Mouse (Mus musculus) thymus, postnatal 25 days (tissue): ENCODE data around the gene Fuk.
"Not testable (repeated sequence)": the region's sequence is repeated elsewhere in the genome, so short reads cannot be mapped to it uniquely, and the experiment has no call there.

ENCODE experiments used
- DNase-seq: peaks from one replicate; pipeline ENCODE4 v3.0.0; 2022

The Fuk gene

GRCm38 (mm10) chr8:110918460-110918859 is 16.2 kb upstream of the Fuk start:
- no peak for DNase-seq

DNA sequence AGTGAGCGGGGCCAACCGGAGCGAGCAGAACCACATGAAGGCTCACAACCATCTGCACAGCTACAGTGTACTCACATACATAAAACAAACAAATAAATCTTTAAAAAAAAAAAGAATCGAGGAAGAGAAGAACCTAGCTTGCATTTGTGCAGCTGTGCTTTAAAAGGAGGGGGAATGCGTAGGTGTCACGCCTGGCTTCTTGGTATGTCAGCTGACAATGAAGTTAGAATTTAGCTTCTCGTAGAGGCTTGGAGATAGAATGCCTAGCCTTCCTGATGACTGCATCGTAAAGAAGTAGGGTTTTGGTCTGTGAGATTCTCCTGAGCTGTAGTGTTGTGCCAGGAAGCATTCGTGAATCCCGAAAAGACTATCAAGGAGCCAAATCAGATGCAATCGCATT is 15.7 kb upstream of the Fuk start:
- DNase-seq: no peak

DNA sequence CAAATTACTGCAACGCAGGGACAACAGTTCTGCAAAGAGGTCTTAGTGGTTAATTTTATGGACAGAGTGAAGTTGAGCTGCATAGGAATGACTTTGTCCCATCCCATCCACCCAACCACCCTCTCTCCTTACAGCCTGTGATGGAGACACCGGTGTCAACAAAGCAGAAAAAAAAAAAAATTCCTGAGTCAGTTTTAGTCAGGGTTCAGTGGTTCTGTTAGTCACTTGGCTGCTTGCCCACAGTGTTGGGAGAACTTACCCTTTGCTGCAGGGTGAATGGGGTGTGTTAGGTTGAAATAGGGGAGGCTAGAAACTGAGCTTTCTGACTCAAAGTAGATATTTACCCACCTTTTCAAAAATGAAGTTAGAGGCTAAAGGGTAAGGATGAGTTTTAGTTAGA is 15.1 kb upstream of the Fuk start:
- DNase-seq: no peak

GRCm38 (mm10) chr8:110911576-110912570 is 9.6 kb upstream of the Fuk start:
- DNase-seq: no peak

GRCm38 (mm10) chr8:110909850-110910249 is 7.6 kb upstream of the Fuk start:
- DNase-seq: not testable (repeated sequence)

- no peak for DNase-seq
Observed at GRCm38 (mm10) chr8:110906682-110907081, 4.4 kb upstream of the Fuk start.

GRCm38 (mm10) chr8:110905404-110905803 is 3.1 kb upstream of the Fuk start:
- no peak for DNase-seq

DNA sequence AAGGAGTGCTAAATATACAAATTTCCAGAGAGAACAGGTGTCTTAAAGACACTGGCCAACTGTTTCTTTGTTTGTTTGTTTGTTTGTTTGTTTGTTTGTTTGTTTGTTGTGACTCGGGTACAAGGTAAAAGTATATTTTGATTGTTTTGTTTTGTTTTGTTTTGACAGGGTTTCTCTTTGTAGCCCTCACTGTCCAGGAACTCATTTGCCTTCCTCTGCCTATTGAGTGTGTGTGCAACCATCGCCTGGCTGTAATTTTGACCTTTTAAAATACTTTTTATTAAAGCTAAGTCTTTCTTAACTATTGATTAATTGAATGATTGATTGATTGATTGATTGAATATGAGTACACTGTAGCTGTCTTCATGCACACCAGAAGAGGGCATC is 284 bp upstream of the Fuk start:
- DNase-seq: no peak

- DNase-seq: no peak
Observed at GRCm38 (mm10) chr8:110901056-110901455, 1.2 kb downstream of the Fuk start.

DNA sequence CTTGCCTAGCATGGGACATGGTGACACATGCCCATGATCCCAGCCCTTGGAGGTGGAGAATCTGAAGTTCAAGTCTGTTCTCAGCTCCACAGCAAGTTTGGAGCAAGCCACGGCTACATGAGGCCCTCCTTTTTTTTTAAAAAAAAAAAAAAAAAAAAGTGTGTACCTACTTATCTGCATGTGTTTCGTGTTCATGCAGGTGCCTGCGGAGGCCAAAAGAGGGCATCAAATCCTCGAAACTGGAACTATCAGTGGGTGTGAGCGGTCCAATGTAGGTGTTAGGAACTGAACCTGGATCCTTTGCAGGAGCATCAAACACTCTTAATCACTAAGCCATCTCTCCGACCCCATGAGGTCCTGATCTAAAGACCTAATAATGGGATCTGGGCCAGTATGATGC is 4.8 kb downstream of the Fuk start:
- DNase-seq: no peak

DNA sequence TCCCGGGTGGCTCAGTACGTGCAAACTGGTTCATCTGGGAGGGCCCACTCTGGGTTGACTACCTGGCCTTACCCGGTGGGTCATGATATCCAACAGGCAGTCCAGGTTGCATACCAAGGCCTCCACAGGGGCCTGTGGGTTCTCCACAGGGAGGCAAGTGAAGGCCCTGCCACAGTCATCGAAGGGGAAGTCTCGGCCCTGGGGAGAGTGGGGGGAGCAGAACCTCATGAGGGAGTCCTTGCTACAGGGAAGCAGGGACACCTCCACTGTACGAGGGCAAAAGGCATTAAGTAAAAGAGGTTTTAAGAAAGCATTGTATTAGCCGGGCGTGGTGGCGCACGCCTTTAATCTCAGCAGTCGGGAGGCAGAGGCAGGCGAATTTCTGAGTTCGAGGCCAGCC is 6.5 kb downstream of the Fuk start:
- no peak for DNase-seq

GRCm38 (mm10) chr8:110895254-110895653 is 7.0 kb downstream of the Fuk start:
- no peak for DNase-seq

- DNase-seq: no peak
Observed at GRCm38 (mm10) chr8:110894851-110895250, 7.4 kb downstream of the Fuk start.

- DNase-seq: no peak
Observed at GRCm38 (mm10) chr8:110892913-110893312, 9.4 kb downstream of the Fuk start.

GRCm38 (mm10) chr8:110892040-110892439 is 10.2 kb downstream of the Fuk start:
- DNase-seq: no peak

DNA sequence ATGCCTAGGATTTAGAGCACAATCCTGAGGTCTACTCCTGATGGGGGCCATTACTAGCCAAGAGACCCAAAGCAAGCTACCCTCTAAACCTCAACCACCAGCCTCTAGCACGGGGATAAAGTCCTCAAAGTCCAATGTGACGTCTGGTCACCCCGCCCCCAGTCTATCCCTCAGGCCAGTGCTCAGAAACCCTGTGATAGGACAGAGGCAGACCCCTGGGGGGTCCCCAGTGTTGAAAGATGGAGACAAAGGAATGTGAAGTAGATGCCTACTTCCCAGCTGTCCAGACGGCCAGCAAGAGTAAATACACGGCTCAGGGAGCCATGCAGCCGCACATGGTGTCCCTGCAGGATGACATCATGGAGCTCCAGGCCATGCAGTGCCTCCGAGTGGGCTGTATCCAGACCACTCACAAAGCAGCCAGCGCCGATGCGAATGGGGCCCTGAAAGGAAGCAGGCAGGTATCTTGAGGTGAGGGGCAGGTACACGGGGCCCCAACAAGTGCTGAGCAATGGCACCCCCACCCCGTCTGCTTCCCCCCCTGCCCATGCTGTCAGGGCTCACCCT is 12.3 kb downstream of the Fuk start:
- DNase-seq: no peak

GRCm38 (mm10) chr8:110888860-110889259 is 13.4 kb downstream of the Fuk start:
- no peak for DNase-seq

DNA sequence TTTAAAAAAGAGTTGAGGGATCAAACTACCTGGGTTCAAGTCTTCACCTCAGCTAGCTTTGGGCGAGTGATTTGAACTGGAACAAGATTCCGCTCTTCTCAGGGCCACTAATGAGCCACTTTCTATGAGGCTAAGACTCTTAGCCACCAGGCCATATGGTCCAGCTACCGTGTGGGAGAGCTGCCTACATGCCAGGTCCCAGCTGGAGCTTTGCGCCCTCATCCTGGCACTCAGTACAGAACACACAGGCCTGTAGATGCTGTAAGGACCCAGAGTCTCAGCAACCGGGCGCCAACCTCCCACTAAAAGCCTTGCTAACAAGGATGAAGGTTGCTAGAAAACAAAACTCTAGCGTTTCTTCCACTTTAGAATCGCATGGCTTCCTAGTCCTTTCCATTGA is 13.8 kb downstream of the Fuk start:
- no peak for DNase-seq

DNA sequence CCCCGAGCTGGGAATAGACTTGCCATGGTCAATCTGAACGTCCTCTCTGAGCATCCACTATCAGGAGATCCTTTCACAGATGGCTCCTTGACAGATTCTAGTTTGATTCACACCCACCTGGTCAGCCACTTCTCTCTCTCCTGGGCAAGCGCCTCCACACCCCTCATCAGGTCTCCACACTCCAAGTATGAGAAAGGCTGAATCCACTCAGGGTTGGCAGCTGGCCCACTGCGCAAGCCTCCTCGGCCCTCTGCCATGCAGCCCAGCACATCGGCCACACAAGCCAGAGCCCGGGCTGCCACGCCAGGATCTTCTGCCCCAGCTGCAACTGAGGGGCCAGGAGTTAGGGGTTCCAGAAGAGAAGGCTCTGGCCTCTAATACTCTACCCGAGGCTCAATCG is 14.7 kb downstream of the Fuk start:
- no peak for DNase-seq

DNA sequence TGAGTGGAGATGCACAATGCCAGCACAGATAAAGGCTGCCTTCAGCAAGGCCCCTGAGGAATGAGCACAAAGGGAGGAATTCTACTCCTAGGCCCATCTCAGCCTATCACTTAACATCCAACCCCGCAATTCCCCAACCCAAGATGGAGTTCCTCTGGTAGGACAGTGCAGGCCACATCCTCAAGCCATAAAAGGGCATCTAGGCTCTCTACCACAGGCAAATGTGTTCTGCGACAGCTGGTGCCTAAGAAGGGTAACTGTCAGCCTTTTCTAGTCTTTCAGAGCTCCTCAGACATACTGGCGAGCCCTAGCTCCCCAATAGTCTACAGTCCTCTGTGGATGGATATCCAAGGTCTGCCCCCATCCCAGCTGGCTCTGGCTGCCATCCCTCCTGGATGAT is 15.7 kb downstream of the Fuk start:
- no peak for DNase-seq

GRCm38 (mm10) chr8:110883824-110884223 is 18.5 kb downstream of the Fuk start:
- DNase-seq: no peak

DNA sequence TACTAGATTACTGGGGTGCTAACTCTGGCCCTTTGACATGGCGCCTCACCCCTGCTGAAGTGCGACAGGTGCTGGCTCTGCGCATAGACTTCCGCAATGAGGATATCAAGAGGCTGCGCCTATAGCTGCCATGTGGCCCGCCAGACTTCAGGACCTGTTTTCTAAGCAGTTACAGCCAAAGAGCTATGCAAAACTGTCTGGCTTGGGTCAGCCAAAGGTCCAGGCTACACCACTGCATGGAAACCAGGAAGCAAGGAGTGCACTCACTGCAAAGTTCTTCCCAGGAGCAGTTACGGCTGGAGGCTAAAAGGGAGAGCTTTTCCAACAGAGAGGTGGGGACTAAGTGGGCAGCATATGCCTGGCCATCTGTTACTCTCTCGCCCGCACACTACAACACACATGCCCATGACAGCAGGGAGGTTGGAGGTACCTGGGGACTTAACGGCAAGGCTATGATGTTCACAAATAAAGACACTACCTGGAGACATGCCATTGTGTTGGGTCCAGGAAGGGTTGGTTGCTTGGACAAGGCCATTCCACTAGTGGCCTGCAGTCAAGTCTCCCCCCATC is 20.5 kb downstream of the Fuk start:
- DNase-seq: no peak

DNA sequence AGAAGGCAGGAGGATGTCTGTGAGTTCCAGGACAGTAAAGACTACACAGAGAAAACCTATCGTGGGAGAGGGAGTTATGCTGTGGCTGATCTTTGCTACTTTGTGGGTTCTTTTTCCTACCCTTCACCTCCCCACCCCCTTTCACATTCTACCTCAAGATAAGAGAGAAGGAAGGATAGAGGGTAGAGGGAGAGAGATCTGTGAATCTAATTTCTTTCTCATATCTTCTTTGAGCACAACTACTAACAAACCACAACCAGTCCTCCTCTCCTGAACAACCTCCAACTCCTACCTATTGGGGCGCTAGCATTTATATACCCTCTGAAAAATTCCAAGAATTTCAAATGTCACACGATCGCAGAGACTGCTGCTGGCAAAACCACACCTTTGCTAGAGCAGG is 24.4 kb downstream of the Fuk start:
- DNase-seq: no peak

- no peak for DNase-seq
Observed at GRCm38 (mm10) chr8:110870501-110870900, 31.8 kb downstream of the Fuk start.
